Mouse (Mus musculus) intestine, embryonic 15.5 days (tissue): Measurements from ENCODE around the gene Gm21778. TPM values are rescaled to one million over a fixed set of nuclear protein-coding genes. Genes with fewer than 3 reads are reported as not detected.
"Not testable (repeated sequence)": the region's sequence is repeated elsewhere in the genome, so short reads cannot be mapped to it uniquely, and the experiment has no call there.

ENCODE experiments used
- ATAC-seq: fragments of 200-750 bp; cut with Nextera tagmentation; 2 replicates; pipeline ENCODE4 v1.8.0; 2017; ENCODE audit warnings: moderate TSS enrichment, moderate library complexity
- H3K27ac ChIP-seq: fragments of 300-500 bp; sonication (generic); 2 replicates; pipeline ENCODE4 v1.5.1; 2015; ENCODE audit warnings: mild to moderate bottlenecking, inconsistent platforms
- H3K27me3 ChIP-seq: fragments of 300-500 bp; sonication (generic); replicated peaks from 2 replicates; pipeline ENCODE4 v1.6.1; 2015; ENCODE audit warnings: inconsistent platforms
- H3K36me3 ChIP-seq: fragments of 300-500 bp; sonication (generic); 2 replicates; pipeline ENCODE4 v1.6.1; 2015; ENCODE audit warnings: inconsistent platforms
- H3K4me1 ChIP-seq: fragments of 300-500 bp; sonication (generic); replicated peaks from 2 replicates; pipeline ENCODE4 v1.6.1; 2015; ENCODE audit warnings: inconsistent platforms
- H3K4me2 ChIP-seq: fragments of 300-500 bp; sonication (generic); replicated peaks from 2 replicates; pipeline ENCODE4 v1.6.1; 2015; ENCODE audit warnings: mild to moderate bottlenecking, inconsistent platforms
- H3K4me3 ChIP-seq: fragments of 300-500 bp; sonication (generic); replicated peaks from 2 replicates; pipeline ENCODE4 v1.5.1; 2015; ENCODE audit warnings: inconsistent platforms
- H3K9ac ChIP-seq: fragments of 300-500 bp; sonication (generic); 2 replicates; pipeline ENCODE4 v1.6.1; 2015; ENCODE audit warnings: inconsistent platforms
- H3K9me3 ChIP-seq: fragments of 300-500 bp; sonication (generic); 2 replicates; pipeline ENCODE4 v1.6.1; 2016; ENCODE audit warnings: inconsistent platforms
- polyA plus RNA-seq: library from polyadenylated mRNA; unstranded; fragments of >200 nt; fragmentation: Nextera tagmentation; extraction: Ambion mirVana; gene quantifications from 2 replicates; pipeline ENCODE4 v1.2.1, GENCODE M21; 2015

Gm21778 gene
- polyA plus RNA-seq = not detected in 2 replicates

DNA sequence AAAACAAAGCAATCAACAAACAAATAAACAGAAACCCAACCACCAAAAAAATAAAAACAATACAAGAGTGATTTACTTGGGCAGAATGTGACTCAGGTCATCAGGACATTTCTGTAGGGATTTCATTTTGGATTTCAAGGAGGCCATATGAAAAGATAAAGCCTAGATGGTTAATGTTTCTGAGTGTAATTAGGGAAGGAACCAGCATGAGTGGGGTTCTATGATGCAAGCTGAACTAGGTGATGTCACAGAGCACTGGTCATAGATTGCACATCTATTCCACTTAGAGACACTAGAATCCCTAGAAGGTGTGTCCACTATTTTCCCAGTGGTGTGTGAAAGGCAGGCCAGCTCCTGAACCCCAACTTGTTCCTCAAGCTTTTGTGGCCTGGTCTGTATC lies at the start of gene Gm21778:
Gm21778 (plus strand) TSS at position 301 of the 400 bp plus-strand sequence.
- H3K4me3 ChIP-seq, H3K27me3 ChIP-seq, H3K36me3 ChIP-seq, H3K4me1 ChIP-seq, H3K4me2 ChIP-seq, H3K9ac ChIP-seq, H3K27ac ChIP-seq, ATAC-seq, H3K9me3 ChIP-seq: not testable (repeated sequence)

Other genes with a start within 250 kb of the Gm21778 start
- not detected in 2 replicates for gene Gm20914, start 216.5 kb upstream of the Gm21778 start, polyA plus RNA-seq
- not detected in 2 replicates for gene Gm28171, start 149.1 kb upstream of the Gm21778 start, polyA plus RNA-seq